Mouse (Mus musculus): Measurements from ENCODE around the gene Gramd1b.

GRCm38 (mm10) chr9:40511970-40512369, 19.2 kb downstream of the Gramd1b start:
- TF ChIP-seq CTCF (IDR thresholded peaks at IDR 0.05; ENCODE audit: borderline replicate concordance, insufficient read depth, low read depth, low read length) = no peak
- no peak for TF ChIP-seq POLR2A (IDR thresholded peaks at IDR 0.05; ENCODE audit: borderline replicate concordance, insufficient read depth, low read length)
